Comparison of ENCODE assay signal across 18 mouse cellular contexts in the genomic region with DNA sequence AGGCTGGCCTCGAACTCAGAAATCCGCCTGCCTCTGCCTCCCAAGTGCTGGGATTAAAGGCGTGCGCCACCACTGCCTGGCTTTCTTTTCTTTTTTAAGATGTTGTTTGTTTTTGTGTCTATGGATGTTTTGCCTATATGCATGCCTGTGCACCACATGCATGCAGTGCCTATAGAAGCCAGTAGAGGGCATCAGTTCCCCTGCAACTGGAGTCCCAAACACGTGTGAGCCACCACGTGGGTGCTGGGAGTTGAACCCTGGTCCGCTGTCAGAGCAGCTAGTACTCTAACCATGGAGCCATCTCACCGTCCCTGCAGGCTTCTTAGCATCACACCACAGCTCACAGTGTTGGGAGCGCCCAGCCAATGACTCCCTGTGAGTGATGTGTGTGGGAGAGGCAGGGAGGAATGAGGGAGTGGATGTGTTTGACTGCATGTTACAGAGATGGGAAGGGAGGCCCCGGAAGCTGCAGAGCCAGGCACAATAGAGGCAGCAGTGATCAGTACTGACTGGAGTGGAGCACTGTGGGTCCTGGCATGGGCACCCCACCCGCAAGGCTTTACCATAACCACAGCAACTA. TPM values are rescaled to one million over a fixed set of nuclear protein-coding genes. Genes with fewer than 3 reads are reported as not detected.
DNase-seq lines count a peak whose midpoint lies in the region; ATAC-seq and TF ChIP-seq lines count a peak whose summit lies in the region.
"Had no signal": no experiment of that assay in that cellular context is flagged by ENCODE, and none has a peak within 500 bp of the region (broad histone marks: within the 10 kb centered on the region; RNA-seq: fewer than 3 reads in every experiment).

No protein-coding gene starts in this region.

- no peaks in the 10 kb centered on the region for H3K79me2 ChIP-seq in heart, adult 2 months (replicated peaks; ENCODE audit: control insufficient read depth, insufficient read depth, low read length)

- no peak overlapping the region for H3K9ac ChIP-seq in heart, adult 2 months (ENCODE audit: low read depth, low read length)
- no peak overlapping the region for H3K9ac ChIP-seq in lung, embryonic 14.5 days
- H3K9ac ChIP-seq: embryonic facial prominence, embryonic 13.5 days; forebrain, embryonic 13.5 days; heart, embryonic 13.5 days; neural tube, embryonic 15.5 days had no signal

- intact Hi-C loops in heart, adult 2 months (cut with DNase I) = no loop called here

- H3K27ac ChIP-seq in heart, adult 2 months = no peak overlapping the region
- H3K27ac ChIP-seq in lung, embryonic 14.5 days (ENCODE audit: low read depth) = no peak overlapping the region
- H3K27ac ChIP-seq: embryonic facial prominence, embryonic 13.5 days; forebrain, embryonic 13.5 days; heart, embryonic 13.5 days; hindbrain, embryonic 10.5 days; neural tube, embryonic 15.5 days had no signal

- no peak for DNase-seq in heart, adult 2 months
- DNase-seq in heart, adult 18-20 months = no peak
- no peak for DNase-seq in lung, embryonic 14.5 days
- no peak for DNase-seq in lung, postnatal 10 days
- DNase-seq in ZHBTc4 (ENCODE audit: low read depth, low spot score) = peak; percentile 90
- DNase-seq in ovary, postnatal 10 days (ENCODE audit: low spot score) = no peak
- DNase-seq in adrenal gland, adult (ENCODE audit: inconsistent age in 2 of 2, low spot score in 1 of 2) = no peak
- DNase-seq: gastrocnemius, postnatal 14 days; kidney, adult 18-20 months; midbrain, embryonic 14.5 days; right cerebral cortex, postnatal 14 days had no signal

- TF ChIP-seq POLR2A in heart, adult 2 months (IDR thresholded peaks at IDR 0.05; ENCODE audit: insufficient read depth, low read depth, low read length) = no peak

- no peaks in the 10 kb centered on the region for H3K27me3 ChIP-seq in heart, adult 2 months (ENCODE audit: control insufficient read depth, insufficient read depth, low read length)
- H3K27me3 ChIP-seq in lung, embryonic 14.5 days (ENCODE audit: insufficient read depth, low read length) = no peaks in the 10 kb centered on the region
- peaks cover 2% of the 10 kb centered on the region for H3K27me3 ChIP-seq in E14TG2a.4 (ENCODE audit: insufficient read depth, low read length)
- H3K27me3 ChIP-seq: forebrain, embryonic 13.5 days; heart, embryonic 13.5 days had no signal

- no peak overlapping the region for H3K4me3 ChIP-seq in heart, adult 2 months
- no peak overlapping the region for H3K4me3 ChIP-seq in lung, embryonic 14.5 days (ENCODE audit: low read depth, low read length)
- no peak overlapping the region for H3K4me3 ChIP-seq in E14TG2a.4 (replicated peaks; ENCODE audit: low read length)
- H3K4me3 ChIP-seq: embryonic facial prominence, embryonic 13.5 days; forebrain, embryonic 13.5 days; heart, embryonic 13.5 days; hindbrain, embryonic 10.5 days; neural tube, embryonic 15.5 days had no signal

- H3K36me3 ChIP-seq in heart, adult 2 months (ENCODE audit: control insufficient read depth, insufficient read depth, low read length) = no peaks in the 10 kb centered on the region
- no peaks in the 10 kb centered on the region for H3K36me3 ChIP-seq in lung, embryonic 14.5 days (ENCODE audit: insufficient read depth)
- H3K36me3 ChIP-seq in E14TG2a.4 (ENCODE audit: insufficient read depth, low read length) = no peaks in the 10 kb centered on the region
- H3K36me3 ChIP-seq: embryonic facial prominence, embryonic 13.5 days; heart, embryonic 13.5 days; hindbrain, embryonic 10.5 days; neural tube, embryonic 15.5 days had no signal

- no peak for TF ChIP-seq EP300 in heart, adult 2 months (IDR thresholded peaks at IDR 0.05; ENCODE audit: insufficient read depth, low read depth, low read length)

- peaks cover 2% of the 10 kb centered on the region for H3K4me1 ChIP-seq in heart, adult 2 months (ENCODE audit: control insufficient read depth, insufficient read depth, low read length)
- H3K4me1 ChIP-seq in lung, embryonic 14.5 days (ENCODE audit: insufficient read depth) = peaks cover 5% of the 10 kb centered on the region; the same call in 1 of the 2 replicates
- peaks cover 36% of the 10 kb centered on the region for H3K4me1 ChIP-seq in E14TG2a.4 (replicated peaks; ENCODE audit: low read depth, low read length)

- peak; percentile 16; the same call in 1 of the 2 replicates for TF ChIP-seq CTCF in heart, adult 2 months (IDR thresholded peaks at IDR 0.05)
- TF ChIP-seq CTCF in lung, embryonic 14.5 days (IDR thresholded peaks at IDR 0.05; ENCODE audit: low read depth) = peak; percentile 44
- peak; percentile 95 for TF ChIP-seq CTCF in E14TG2a.4 (conservative IDR thresholded peaks at IDR 0.05; ENCODE audit: low read length)

- H3K9me3 ChIP-seq in lung, embryonic 14.5 days (ENCODE audit: low read depth, low read length) = no peaks in the 10 kb centered on the region
- no peaks in the 10 kb centered on the region for H3K9me3 ChIP-seq in E14TG2a.4 (ENCODE audit: low read length)
- H3K9me3 ChIP-seq: embryonic facial prominence, embryonic 13.5 days; forebrain, embryonic 13.5 days; heart, embryonic 13.5 days; hindbrain, embryonic 10.5 days; neural tube, embryonic 15.5 days had no signal

- no peak overlapping the region for H3K4me2 ChIP-seq in lung, embryonic 14.5 days
- H3K4me2 ChIP-seq: embryonic facial prominence, embryonic 13.5 days; forebrain, embryonic 13.5 days; heart, embryonic 13.5 days; neural tube, embryonic 15.5 days had no signal

- ATAC-seq in lung, embryonic 14.5 days (ENCODE audit: insufficient read depth) = no peak
- ATAC-seq: forebrain, embryonic 13.5 days had no signal

- WGBS in heart, adult 2 months = 83% methylated on average over 11 of the region's 11 CpGs
- WGBS in lung, embryonic 14.5 days = 74% methylated on average over 9 of the region's 11 CpGs

RNA-seq across cellular contexts. Expression of gene Wfdc1, which starts 7.9 kb away (rescaled TPM):
- total RNA-seq in heart, adult 2 months (2021) = 10 to 100 TPM; 27.9 to 33.2 TPM
- 39.0 and 41.4 TPM in 2 replicates for polyA plus RNA-seq in heart, adult 2 months (2012; rRNA removed)
- 10 to 100 TPM; 26.5 to 28.0 TPM for total RNA-seq in heart, adult 18-20 months (2021)
- polyA plus RNA-seq in lung, embryonic 14.5 days (2014; fragmentation: Nextera tagmentation; extraction: Ambion mirVana) = 3.0 and 3.4 TPM in 2 replicates

RNA-seq across cellular contexts. Expression of gene Atp2c2, which starts 25.7 kb away (rescaled TPM):
- under 1 TPM in 1 of 2 experiments, not detected in 1; 0.07 TPM for total RNA-seq in heart, adult 2 months (2021)
- polyA plus RNA-seq in heart, adult 2 months (2012; rRNA removed) = 0.59 TPM in 1 of 2 replicates, not detected in the other
- under 1 TPM; 0.12 to 0.21 TPM for total RNA-seq in heart, adult 18-20 months (2021)
- 1.8 and 1.9 TPM in 2 replicates for polyA plus RNA-seq in lung, embryonic 14.5 days (2014; fragmentation: Nextera tagmentation; extraction: Ambion mirVana)
- polyA plus RNA-seq: forebrain, embryonic 13.5 days had no signal

RNA-seq across cellular contexts. Expression of gene Kcng4, which starts 38.6 kb away (rescaled TPM):
- under 1 TPM; 0.05 to 0.23 TPM for total RNA-seq in heart, adult 2 months (2021)
- polyA plus RNA-seq in heart, adult 2 months (2012; rRNA removed) = 0.33 and 0.41 TPM in 2 replicates
- total RNA-seq in heart, adult 18-20 months (2021) = under 1 TPM in 1 of 2 experiments, not detected in 1; 0.15 TPM
- not detected in 2 replicates for polyA plus RNA-seq in lung, embryonic 14.5 days (2014; fragmentation: Nextera tagmentation; extraction: Ambion mirVana)
- polyA plus RNA-seq: heart, embryonic 13.5 days; liver, embryonic 16.5 days had no signal

Comparison
In these comparisons a context has a peak if more than half of its experiments do, and no peak if none do; other contexts are left out.
1. CTCF ChIP-seq: peak in every context shown above with its lines; median percentile 95 in E14TG2a.4; 44 in lung, embryonic 14.5 days; 16 in heart, adult 2 months.